Mouse (Mus musculus) thymus, adult 18-20 months (tissue): Measurements from ENCODE around the gene Gm4297.
"Not testable (repeated sequence)": the region's sequence is repeated elsewhere in the genome, so short reads cannot be mapped to it uniquely, and the experiment has no call there.

Experiments used
- DNase-seq, 2 experiments: peaks; one replicate each; pipeline ENCODE4 v3.0.0; 2022; ENCODE audit warnings: mixed read lengths in 2 of 2

The Gm4297 gene

DNA sequence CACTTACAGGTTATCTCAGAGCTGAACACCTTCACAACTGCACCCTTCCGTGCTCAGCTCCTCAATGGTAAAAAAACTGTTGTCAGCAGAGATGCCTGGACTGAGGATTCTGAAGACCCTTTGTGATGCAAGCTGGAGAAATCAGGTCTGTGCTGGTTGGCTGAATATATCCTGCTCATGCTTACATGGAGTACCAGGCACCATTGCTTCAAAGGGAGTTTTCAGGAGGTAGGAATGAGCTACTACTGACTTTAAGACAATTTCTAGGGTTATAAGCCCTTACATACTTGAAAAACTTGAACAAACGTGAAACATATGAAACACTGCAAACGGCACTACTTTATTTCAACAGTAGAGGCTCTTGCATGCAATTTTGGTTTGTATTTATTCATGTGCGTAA lies at the start of gene Gm4297:
Gene Gm4297 (minus strand): TSS at position 101 of the 400 bp plus-strand sequence.
- not testable (repeated sequence) for DNase-seq
